Mouse (Mus musculus): ENCODE results near the gene Slc4a2. TPM values are rescaled to one million over a fixed set of nuclear protein-coding genes. Genes with fewer than 3 reads are reported as not detected.

The Slc4a2 gene
- polyA plus RNA-seq, 1 experiment: 88.0 TPM

DNA sequence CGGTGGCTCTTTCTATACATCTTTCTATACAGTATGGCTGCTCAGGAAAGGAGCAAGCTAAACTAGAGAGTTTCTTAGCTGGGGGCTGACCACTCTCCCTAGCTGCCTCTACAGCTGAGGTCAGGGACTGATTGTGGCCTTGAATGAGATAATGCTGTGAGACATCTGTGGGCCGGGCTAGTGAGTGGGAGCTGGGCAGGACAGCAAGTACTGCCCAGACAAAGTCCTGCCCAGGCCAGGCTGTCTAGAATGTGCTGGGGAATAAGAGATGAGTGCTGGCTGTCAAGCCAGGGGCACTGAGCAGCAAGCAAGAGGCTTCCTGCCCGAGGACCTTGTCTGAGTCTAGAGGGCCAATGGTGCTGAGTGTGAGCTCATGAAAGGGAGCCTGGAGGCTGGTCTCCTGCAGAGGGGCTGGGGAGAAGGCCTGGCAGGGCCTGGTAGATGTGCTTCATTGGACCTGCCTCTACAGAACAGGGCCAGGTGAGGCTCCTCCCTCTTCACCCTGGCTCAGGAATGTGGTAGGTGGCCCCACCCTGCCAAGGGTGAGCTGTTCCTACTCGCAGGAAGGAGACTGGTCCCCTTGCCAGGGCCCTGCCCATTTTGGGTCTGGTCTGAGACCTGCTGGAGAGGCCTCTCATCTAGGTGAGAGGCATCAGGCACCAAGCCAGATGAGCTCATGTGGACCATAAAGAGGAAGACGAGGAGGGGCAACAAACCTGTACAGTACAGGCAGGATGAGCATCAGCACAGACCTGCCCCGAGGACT is 52.0 kb downstream of the Slc4a2 start:
- Histone ChIP-seq H3K4me1 (ENCODE audit: control insufficient read depth, insufficient read depth, low read length) (peaks cover 12% of the 10 kb centered on the region), H3K27me3 (ENCODE audit: control insufficient read depth, insufficient read depth, low read length) (no peaks in the 10 kb centered on the region), H3K27ac (ENCODE audit: insufficient read depth, low read length) (0 out of 2 replicates have a peak overlapping the region, but pooled peaks have one; percentile 6), H3K4me3 (replicated peaks; ENCODE audit: insufficient read depth, low read depth, low read length) (no peak overlapping the region)
- 25% methylated on average over 6 of the region's 6 CpGs for WGBS
- DNase-seq: peak in 1 of 2 experiments; percentile 65
- no peak for TF ChIP-seq POLR2A (IDR thresholded peaks at IDR 0.05; ENCODE audit: borderline replicate concordance, insufficient read depth, low read length)
- TF ChIP-seq CTCF (IDR thresholded peaks at IDR 0.05; ENCODE audit: borderline replicate concordance, insufficient read depth, low read depth, low read length): no peak

DNA sequence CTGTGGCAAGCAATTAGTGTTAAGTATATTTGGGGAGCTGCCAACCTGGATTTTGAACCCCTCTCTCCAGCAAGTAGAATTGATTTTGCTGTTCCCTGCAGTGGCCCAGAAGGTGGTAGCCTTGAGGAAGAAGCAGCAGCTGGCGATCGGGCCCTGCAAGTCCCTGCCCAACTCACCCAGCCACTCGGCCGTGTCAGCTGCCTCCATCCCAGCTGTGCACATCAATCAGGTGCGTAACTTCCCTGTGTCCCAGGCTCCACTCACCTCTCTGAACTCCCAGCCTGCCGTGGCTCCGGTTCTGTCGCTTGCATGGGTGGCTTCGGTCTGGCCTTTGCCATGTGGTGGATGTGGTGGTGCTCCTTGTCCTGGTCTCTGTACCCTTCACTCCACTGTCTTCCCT is 54.3 kb downstream of the Slc4a2 start:
- no peak for TF ChIP-seq CTCF (IDR thresholded peaks at IDR 0.05; ENCODE audit: borderline replicate concordance, insufficient read depth, low read depth, low read length)
- no peak for TF ChIP-seq POLR2A (IDR thresholded peaks at IDR 0.05; ENCODE audit: borderline replicate concordance, insufficient read depth, low read length)
- DNase-seq: no peak
- Histone ChIP-seq H3K4me3 (replicated peaks; ENCODE audit: insufficient read depth, low read depth, low read length) (no peak overlapping the region), H3K4me1 (ENCODE audit: control insufficient read depth, insufficient read depth, low read length) (peaks cover 23% of the 10 kb centered on the region), H3K27me3 (ENCODE audit: control insufficient read depth, insufficient read depth, low read length) (no peaks in the 10 kb centered on the region), H3K27ac (ENCODE audit: insufficient read depth, low read length) (no peak overlapping the region)
- 77% methylated on average over 9 of the region's 9 CpGs for WGBS

- WGBS: 12% methylated on average over 4 of the region's 4 CpGs
- peaks cover 27% of the 10 kb centered on the region for H3K4me1 ChIP-seq (ENCODE audit: control insufficient read depth, insufficient read depth, low read length)
- H3K27ac ChIP-seq (ENCODE audit: insufficient read depth, low read length): no peak overlapping the region
- DNase-seq: peak; percentile 72 to 75
- no peak for TF ChIP-seq POLR2A (IDR thresholded peaks at IDR 0.05; ENCODE audit: borderline replicate concordance, insufficient read depth, low read length)
- TF ChIP-seq CTCF (IDR thresholded peaks at IDR 0.05; ENCODE audit: borderline replicate concordance, insufficient read depth, low read depth, low read length): peak; percentile 67
- H3K4me3 ChIP-seq (replicated peaks; ENCODE audit: insufficient read depth, low read depth, low read length): no peak overlapping the region
- no peaks in the 10 kb centered on the region for H3K27me3 ChIP-seq (ENCODE audit: control insufficient read depth, insufficient read depth, low read length)
These were observed 58.0 kb downstream of the Slc4a2 start for GRCm38 (mm10) chr5:24481647-24482046.

GRCm38 (mm10) chr5:24482247-24483079 is 58.8 kb downstream of the Slc4a2 start:
- no peak for TF ChIP-seq CTCF (IDR thresholded peaks at IDR 0.05; ENCODE audit: borderline replicate concordance, insufficient read depth, low read depth, low read length)
- no peak for TF ChIP-seq POLR2A (IDR thresholded peaks at IDR 0.05; ENCODE audit: borderline replicate concordance, insufficient read depth, low read length)
- WGBS: 59% methylated on average over 41 of the region's 41 CpGs
- DNase-seq: no peak
- Histone ChIP-seq H3K27ac (ENCODE audit: insufficient read depth, low read length) (no peak overlapping the region), H3K4me1 (ENCODE audit: control insufficient read depth, insufficient read depth, low read length) (peaks cover 35% of the 10 kb centered on the region), H3K4me3 (replicated peaks; ENCODE audit: insufficient read depth, low read depth, low read length) (no peak overlapping the region), H3K27me3 (ENCODE audit: control insufficient read depth, insufficient read depth, low read length) (no peaks in the 10 kb centered on the region)

DNA sequence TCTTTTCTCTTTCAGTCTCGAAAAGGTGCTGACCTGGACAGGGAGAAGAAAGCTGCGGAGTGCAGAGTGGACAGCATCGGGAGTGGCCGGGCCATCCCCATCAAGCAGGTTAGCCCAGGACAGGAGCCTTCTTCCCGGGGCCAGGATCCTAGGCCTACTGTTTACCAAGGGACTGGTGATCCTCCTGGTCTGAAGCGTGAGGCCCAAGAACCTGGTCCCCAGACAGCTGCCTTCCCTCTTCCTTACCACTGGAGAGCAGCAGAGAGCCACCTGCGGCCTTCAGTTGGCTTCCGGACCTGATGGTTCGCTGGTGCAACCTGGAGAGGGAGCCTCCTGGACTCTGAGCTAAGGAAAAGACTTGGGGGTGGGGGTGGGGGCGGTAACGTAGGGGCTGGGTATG is 59.7 kb downstream of the Slc4a2 start:
- H3K4me3 ChIP-seq (replicated peaks; ENCODE audit: insufficient read depth, low read depth, low read length): no peak overlapping the region
- TF ChIP-seq CTCF (IDR thresholded peaks at IDR 0.05; ENCODE audit: borderline replicate concordance, insufficient read depth, low read depth, low read length) (peak; percentile 89), POLR2A (IDR thresholded peaks at IDR 0.05; ENCODE audit: borderline replicate concordance, insufficient read depth, low read length) (no peak)
- H3K27ac ChIP-seq (ENCODE audit: insufficient read depth, low read length): no peak overlapping the region
- H3K27me3 ChIP-seq (ENCODE audit: control insufficient read depth, insufficient read depth, low read length): no peaks in the 10 kb centered on the region
- whole genome bisulfite sequencing: 27% methylated on average over 11 of the region's 11 CpGs
- DNase-seq: peak; percentile 78 to 80
- peaks cover 40% of the 10 kb centered on the region for H3K4me1 ChIP-seq (ENCODE audit: control insufficient read depth, insufficient read depth, low read length)

DNA sequence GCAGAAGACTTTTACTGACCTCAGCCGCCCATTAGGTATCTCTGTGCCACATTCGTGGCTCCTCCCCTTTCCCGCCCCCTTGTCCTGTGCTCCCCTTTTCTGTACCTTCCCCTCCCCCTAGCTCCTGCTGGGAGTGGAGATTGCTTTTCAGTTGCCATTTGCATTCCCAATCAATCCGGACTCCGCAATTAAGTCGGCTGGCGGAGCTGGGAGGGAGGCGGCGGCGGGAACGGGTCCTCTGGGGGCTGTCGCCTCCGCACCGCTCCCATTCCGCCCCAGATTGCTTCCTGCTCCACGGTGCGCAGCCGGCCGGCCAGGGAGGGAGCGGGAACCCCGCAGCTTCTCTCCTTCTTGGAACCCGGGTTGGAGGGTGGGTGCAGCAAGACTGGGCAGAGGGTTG is 61.3 kb downstream of the Slc4a2 start:
- no peak overlapping the region for H3K27ac ChIP-seq (ENCODE audit: insufficient read depth, low read length)
- DNase-seq: no peak
- no peaks in the 10 kb centered on the region for H3K27me3 ChIP-seq (ENCODE audit: control insufficient read depth, insufficient read depth, low read length)
- peaks cover 40% of the 10 kb centered on the region for H3K4me1 ChIP-seq (ENCODE audit: control insufficient read depth, insufficient read depth, low read length)
- TF ChIP-seq POLR2A (IDR thresholded peaks at IDR 0.05; ENCODE audit: borderline replicate concordance, insufficient read depth, low read length) (no peak), CTCF (IDR thresholded peaks at IDR 0.05; ENCODE audit: borderline replicate concordance, insufficient read depth, low read depth, low read length) (no peak)
- H3K4me3 ChIP-seq (replicated peaks; ENCODE audit: insufficient read depth, low read depth, low read length): no peak overlapping the region
- 52% methylated on average over 22 of the region's 22 CpGs for WGBS

GRCm38 (mm10) chr5:24486097-24486496 is 62.5 kb downstream of the Slc4a2 start:
- 1% methylated on average over 8 of the region's 8 CpGs for WGBS
- TF ChIP-seq POLR2A (IDR thresholded peaks at IDR 0.05; ENCODE audit: borderline replicate concordance, insufficient read depth, low read length) (no peak), CTCF (IDR thresholded peaks at IDR 0.05; ENCODE audit: borderline replicate concordance, insufficient read depth, low read depth, low read length) (peak; percentile 91)
- Histone ChIP-seq H3K4me1 (ENCODE audit: control insufficient read depth, insufficient read depth, low read length) (peaks cover 36% of the 10 kb centered on the region), H3K4me3 (replicated peaks; ENCODE audit: insufficient read depth, low read depth, low read length) (no peak overlapping the region), H3K27ac (ENCODE audit: insufficient read depth, low read length) (peak overlapping the region; percentile 70), H3K27me3 (ENCODE audit: control insufficient read depth, insufficient read depth, low read length) (no peaks in the 10 kb centered on the region)
- DNase-seq: peak; percentile 85 to 92
